Mouse (Mus musculus) small intestine, adult 2 months (tissue): ENCODE results near the gene Brk1.

Experiments used
- CTCF ChIP-seq: fragments of 200-500 bp; IDR thresholded peaks from 2 replicates; pipeline ENCODE4 v1.5.1; 2012; ENCODE audit warnings: low read depth, mild to moderate bottlenecking, control low read depth, inconsistent platforms, low read length, moderate library complexity, mixed read lengths; ENCODE audit not compliant: insufficient replicate concordance, insufficient read length; ENCODE audit errors: extremely low read depth
- POLR2A ChIP-seq: fragments of 200-500 bp; IDR thresholded peaks from 2 replicates; pipeline ENCODE4 v1.6.1; 2012; ENCODE audit warnings: low read depth, mild to moderate bottlenecking, control low read depth, inconsistent platforms, low read length, moderate library complexity

- no peak for TF ChIP-seq CTCF
- no peak for TF ChIP-seq POLR2A
These were observed 52.3 kb downstream of the Brk1 start for GRCm38 (mm10) chr6:113656847-113657246.
